Mouse (Mus musculus) heart, embryonic 15.5 days (tissue): ENCODE measurements around the gene Bckdha. TPM values are rescaled to one million over a fixed set of nuclear protein-coding genes. Genes with fewer than 3 reads are reported as not detected.

ENCODE experiments used
- ATAC-seq: fragments of 200-750 bp; cut with Nextera tagmentation; replicated peaks from 2 replicates; pipeline ENCODE4 v1.8.0; 2017; ENCODE audit warnings: low read depth, moderate TSS enrichment; ENCODE audit not compliant: insufficient number of reproducible peaks, insufficient read depth, low FRiP score
- H3K27ac ChIP-seq: fragments of 300-500 bp; sonication (generic); 2 replicates; pipeline ENCODE4 v1.5.1; 2015; ENCODE audit warnings: mild to moderate bottlenecking, inconsistent platforms
- H3K27me3 ChIP-seq: fragments of 300-500 bp; sonication (generic); 2 replicates; pipeline ENCODE4 v1.6.1; 2015; ENCODE audit warnings: inconsistent platforms
- H3K36me3 ChIP-seq: fragments of 300-500 bp; sonication (generic); 2 replicates; pipeline ENCODE4 v1.6.1; 2015; ENCODE audit warnings: mild to moderate bottlenecking, inconsistent platforms
- H3K4me1 ChIP-seq: fragments of 300-500 bp; sonication (generic); replicated peaks from 2 replicates; pipeline ENCODE4 v1.6.1; 2015; ENCODE audit warnings: inconsistent platforms
- H3K4me2 ChIP-seq: fragments of 300-500 bp; sonication (generic); 2 replicates; pipeline ENCODE4 v1.6.1; 2015; ENCODE audit warnings: inconsistent platforms, mild to moderate bottlenecking, moderate library complexity
- H3K4me3 ChIP-seq: fragments of 300-500 bp; sonication (generic); 2 replicates; pipeline ENCODE4 v1.5.1; 2015; ENCODE audit warnings: mild to moderate bottlenecking, inconsistent platforms
- H3K9ac ChIP-seq: fragments of 300-500 bp; sonication (generic); 2 replicates; pipeline ENCODE4 v1.6.1; 2015; ENCODE audit warnings: mild to moderate bottlenecking, inconsistent platforms
- H3K9me3 ChIP-seq: fragments of 300-500 bp; sonication (generic); replicated peaks from 2 replicates; pipeline ENCODE4 v1.6.1; 2016; ENCODE audit warnings: inconsistent platforms
- WGBS: fragments of 180-500 bp; shearing (Covaris S2); methylation state at CpG from one replicate; pipeline ENCODE4 v1.1.7; 2015; ENCODE audit warnings: mixed read lengths; 5-methylcytosine and 5-hydroxymethylcytosine counted together
- polyA plus RNA-seq: library from polyadenylated mRNA; unstranded; fragments of >200 nt; fragmentation: Nextera tagmentation; extraction: Ambion mirVana; gene quantifications from 2 replicates; pipeline ENCODE4 v1.2.1, GENCODE M21; 2015

Bckdha gene
- polyA plus RNA-seq, 1 experiment from 2014 or later: 58.5 TPM

DNA sequence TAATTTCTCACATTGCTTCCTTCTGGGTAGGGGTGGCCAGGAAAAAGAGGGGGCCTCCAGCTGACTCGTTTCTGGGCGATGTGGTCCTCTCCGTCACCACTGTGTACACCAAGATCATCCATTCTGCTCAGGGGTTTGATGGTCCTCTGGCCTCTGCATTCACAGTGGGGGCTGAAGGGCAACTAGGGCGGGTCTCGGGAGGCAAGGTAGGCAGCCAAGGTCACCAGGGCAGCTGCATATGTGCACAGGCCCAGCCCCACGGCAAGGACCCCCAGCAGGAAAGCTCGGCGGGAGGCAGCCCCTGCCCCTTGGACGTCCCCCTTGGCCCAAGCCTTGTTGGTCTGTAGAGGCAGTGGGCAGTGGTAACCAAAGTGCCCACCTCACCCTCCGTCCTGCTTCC, 10.4 kb upstream of the Bckdha start:
- Histone ChIP-seq H3K27me3 (peaks cover 12% of the 10 kb centered on the region), H3K4me3 (no peak overlapping the region), H3K9ac (no peak overlapping the region), H3K36me3 (peaks cover 30% of the 10 kb centered on the region), H3K4me1 (peaks cover 3% of the 10 kb centered on the region; the same call in 1 of the 2 replicates), H3K4me2 (no peak overlapping the region), H3K9me3 (no peaks in the 10 kb centered on the region), H3K27ac (no peak overlapping the region)
- WGBS: 87% methylated on average over 10 of the region's 10 CpGs
- ATAC-seq: no peak

- ATAC-seq: no peak
- Histone ChIP-seq H3K4me1 (peaks cover 3% of the 10 kb centered on the region; the same call in 1 of the 2 replicates), H3K27ac (no peak overlapping the region), H3K27me3 (no peaks in the 10 kb centered on the region), H3K9ac (no peak overlapping the region), H3K4me2 (no peak overlapping the region), H3K9me3 (no peaks in the 10 kb centered on the region), H3K4me3 (no peak overlapping the region), H3K36me3 (peaks cover 33% of the 10 kb centered on the region)
- WGBS: 92% methylated on average over 8 of the region's 8 CpGs
Observed at GRCm38 (mm10) chr7:25666381-25666780, 7.6 kb upstream of the Bckdha start.

- 36% methylated on average over 10 of the region's 10 CpGs for WGBS
- ATAC-seq: no peak
- H3K36me3 ChIP-seq: 0 out of 2 replicates have a peak, but pooled peaks cover 3% of the 10 kb centered on the region
- no peaks in the 10 kb centered on the region for H3K9me3 ChIP-seq
- peak overlapping the region; percentile 74 for H3K4me2 ChIP-seq
- H3K9ac ChIP-seq: peak overlapping the region; percentile 77
- H3K4me3 ChIP-seq: peak overlapping the region; percentile 84
- H3K27ac ChIP-seq: no peak overlapping the region
- H3K27me3 ChIP-seq: no peaks in the 10 kb centered on the region
- peaks cover 23% of the 10 kb centered on the region for H3K4me1 ChIP-seq
Observed at GRCm38 (mm10) chr7:25657785-25658184, 996 bp downstream of the Bckdha start.

GRCm38 (mm10) chr7:25655601-25656428, 3.0 kb downstream of the Bckdha start:
- H3K9ac ChIP-seq: no peak overlapping the region
- 70% methylated on average over 11 of the region's 11 CpGs for WGBS
- H3K27ac ChIP-seq: no peak overlapping the region
- no peaks in the 10 kb centered on the region for H3K27me3 ChIP-seq
- 0 out of 2 replicates have a peak, but pooled peaks cover 3% of the 10 kb centered on the region for H3K36me3 ChIP-seq
- H3K4me2 ChIP-seq: no peak overlapping the region
- no peaks in the 10 kb centered on the region for H3K9me3 ChIP-seq
- H3K4me3 ChIP-seq: no peak overlapping the region
- ATAC-seq: no peak
- peaks cover 23% of the 10 kb centered on the region for H3K4me1 ChIP-seq

- 0 out of 2 replicates have a peak, but pooled peaks cover 3% of the 10 kb centered on the region for H3K36me3 ChIP-seq
- 83% methylated on average over 12 of the region's 12 CpGs for WGBS
- no peak overlapping the region for H3K4me2 ChIP-seq
- no peaks in the 10 kb centered on the region for H3K27me3 ChIP-seq
- H3K27ac ChIP-seq: no peak overlapping the region
- no peak overlapping the region for H3K9ac ChIP-seq
- peaks cover 4% of the 10 kb centered on the region for H3K4me1 ChIP-seq
- H3K4me3 ChIP-seq: no peak overlapping the region
- no peaks in the 10 kb centered on the region for H3K9me3 ChIP-seq
- no peak for ATAC-seq
Observed at GRCm38 (mm10) chr7:25652244-25652759, 6.5 kb downstream of the Bckdha start.

DNA sequence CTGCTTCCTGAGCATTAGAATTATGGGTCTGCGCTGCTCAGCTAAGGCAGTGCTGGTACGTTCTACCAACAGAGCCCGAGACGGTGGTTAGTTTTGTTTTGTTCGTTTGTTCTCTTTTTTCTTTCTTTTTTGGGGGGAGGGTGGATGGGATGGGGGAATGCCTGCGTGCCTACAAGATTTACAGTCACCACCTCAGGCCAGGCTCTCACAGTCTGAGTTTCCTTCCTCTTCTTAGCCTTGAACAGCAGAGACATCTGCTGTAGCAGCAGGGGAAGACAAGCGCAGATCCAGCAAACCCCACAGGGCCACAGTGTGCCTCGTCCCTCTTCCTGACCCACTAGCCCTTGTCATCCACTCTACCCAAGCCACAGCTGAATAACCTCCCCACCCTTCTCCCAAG, 7.5 kb downstream of the Bckdha start:
- WGBS: 88% methylated on average over 8 of the region's 8 CpGs

DNA sequence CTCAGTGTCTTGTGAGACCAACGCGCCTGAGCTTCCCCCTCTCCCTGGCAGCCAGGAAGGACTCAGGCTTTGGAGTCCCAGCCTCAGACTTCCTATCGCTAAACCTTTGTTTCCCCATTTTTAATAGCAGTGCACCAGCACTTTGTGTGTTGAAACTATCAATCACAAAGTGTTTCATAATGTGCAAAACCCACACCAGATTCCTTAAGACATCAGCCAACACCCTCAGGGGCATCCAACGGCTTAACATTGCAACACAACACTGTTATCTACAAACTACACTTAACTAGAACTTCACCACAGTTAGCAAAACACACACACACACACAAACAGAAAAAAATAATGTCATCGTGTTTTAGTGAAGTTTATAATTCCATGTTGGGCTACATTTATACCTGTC, 8.9 kb downstream of the Bckdha start:
- Histone ChIP-seq H3K27ac (no peak overlapping the region), H3K9ac (no peak overlapping the region), H3K4me2 (no peak overlapping the region), H3K4me3 (no peak overlapping the region), H3K27me3 (no peaks in the 10 kb centered on the region), H3K9me3 (no peaks in the 10 kb centered on the region), H3K4me1 (no peaks in the 10 kb centered on the region), H3K36me3 (0 out of 2 replicates have a peak, but pooled peaks cover 3% of the 10 kb centered on the region)
- WGBS: 68% methylated on average over 5 of the region's 5 CpGs
- no peak for ATAC-seq

More for the DNA sequence above, 7.5 kb downstream of the Bckdha start:
- Histone ChIP-seq H3K4me2 (no peak overlapping the region), H3K4me1 (no peaks in the 10 kb centered on the region), H3K36me3 (0 out of 2 replicates have a peak, but pooled peaks cover 3% of the 10 kb centered on the region), H3K9ac (no peak overlapping the region), H3K4me3 (no peak overlapping the region), H3K27ac (no peak overlapping the region), H3K9me3 (no peaks in the 10 kb centered on the region), H3K27me3 (no peaks in the 10 kb centered on the region)
- no peak for ATAC-seq

DNA sequence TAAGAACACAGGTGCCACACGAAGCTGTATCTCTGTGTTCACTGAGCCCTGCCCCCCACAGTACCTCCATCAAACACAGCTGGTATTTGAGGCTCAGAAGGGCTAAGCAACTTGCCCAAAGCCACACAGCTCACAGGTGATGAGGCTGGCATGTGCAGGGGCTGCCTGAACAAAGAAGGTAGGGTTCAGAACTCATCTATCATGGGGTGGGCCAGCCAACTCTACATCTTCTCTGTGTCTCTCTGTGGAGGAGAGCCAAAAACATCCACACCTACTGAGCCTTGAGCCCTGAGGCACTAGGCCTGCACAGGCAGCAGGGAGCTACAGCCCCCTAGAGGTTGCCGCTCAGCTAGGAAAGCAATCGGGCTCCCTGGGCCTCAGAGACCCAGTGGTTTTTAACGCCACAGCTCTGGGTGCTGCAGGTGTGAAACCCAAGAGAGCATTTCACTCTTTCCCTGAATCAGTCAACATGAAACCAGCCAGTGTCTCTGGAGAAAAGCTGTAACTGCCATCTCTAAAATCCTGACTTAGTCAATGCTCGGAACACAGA, 11.1 kb downstream of the Bckdha start:
- H3K27ac ChIP-seq: no peak overlapping the region
- H3K4me2 ChIP-seq: no peak overlapping the region
- H3K9me3 ChIP-seq: no peaks in the 10 kb centered on the region
- no peaks in the 10 kb centered on the region for H3K36me3 ChIP-seq
- peaks cover 4% of the 10 kb centered on the region for H3K4me1 ChIP-seq
- WGBS: 41% methylated on average over 5 of the region's 5 CpGs
- no peak; the same call in 1 of the 2 replicates for ATAC-seq
- no peak overlapping the region for H3K9ac ChIP-seq
- no peaks in the 10 kb centered on the region for H3K27me3 ChIP-seq
- H3K4me3 ChIP-seq: no peak overlapping the region

DNA sequence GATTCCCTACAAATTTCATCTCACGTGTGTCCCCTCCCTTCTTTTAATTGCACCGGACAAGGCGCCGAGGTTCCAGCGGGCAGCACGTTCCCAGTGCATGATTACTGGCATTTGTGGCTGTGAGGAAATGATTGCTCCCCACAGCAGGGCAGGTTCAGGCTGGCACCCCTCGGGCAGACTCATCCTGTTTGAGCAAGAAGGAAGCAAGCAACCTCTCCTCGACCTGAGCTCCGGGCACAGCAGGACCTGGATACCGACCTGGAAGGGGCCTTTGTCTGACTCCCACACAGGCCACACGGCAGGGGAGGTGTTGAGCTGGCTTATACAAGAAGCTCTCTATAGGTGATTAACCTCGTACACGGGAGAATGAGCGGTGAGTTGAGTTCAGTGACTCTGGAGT, 13.7 kb downstream of the Bckdha start:
- Histone ChIP-seq H3K9me3 (no peaks in the 10 kb centered on the region), H3K27ac (no peak overlapping the region), H3K36me3 (0 out of 2 replicates have a peak, but pooled peaks cover 3% of the 10 kb centered on the region), H3K9ac (no peak overlapping the region), H3K4me1 (peaks cover 4% of the 10 kb centered on the region), H3K4me3 (no peak overlapping the region), H3K4me2 (no peak overlapping the region), H3K27me3 (no peaks in the 10 kb centered on the region)
- WGBS: 66% methylated on average over 14 of the region's 14 CpGs
- ATAC-seq: no peak

GRCm38 (mm10) chr7:25644631-25645030, 14.2 kb downstream of the Bckdha start:
- H3K36me3 ChIP-seq: 0 out of 2 replicates have a peak, but pooled peaks cover 3% of the 10 kb centered on the region
- no peak overlapping the region for H3K4me3 ChIP-seq
- no peaks in the 10 kb centered on the region for H3K27me3 ChIP-seq
- WGBS: 68% methylated on average over 4 of the region's 4 CpGs
- H3K9ac ChIP-seq: no peak overlapping the region
- H3K4me2 ChIP-seq: no peak overlapping the region
- H3K9me3 ChIP-seq: no peaks in the 10 kb centered on the region
- peaks cover 4% of the 10 kb centered on the region for H3K4me1 ChIP-seq
- no peak overlapping the region for H3K27ac ChIP-seq
- no peak for ATAC-seq

GRCm38 (mm10) chr7:25644136-25644535, 14.6 kb downstream of the Bckdha start:
- WGBS: 52% methylated on average over 10 of the region's 10 CpGs
- Histone ChIP-seq H3K4me1 (peaks cover 4% of the 10 kb centered on the region), H3K27me3 (no peaks in the 10 kb centered on the region), H3K9ac (no peak overlapping the region), H3K36me3 (0 out of 2 replicates have a peak, but pooled peaks cover 3% of the 10 kb centered on the region), H3K9me3 (no peaks in the 10 kb centered on the region), H3K27ac (no peak overlapping the region), H3K4me3 (no peak overlapping the region), H3K4me2 (no peak overlapping the region)
- ATAC-seq: no peak
